Mouse (Mus musculus): ENCODE data around the gene Brinp1.

GRCm38 (mm10) chr4:68922504-68922903 is 31.7 kb downstream of the Brinp1 start:
- TF ChIP-seq RAD21 (IDR thresholded peaks at IDR 0.05; ENCODE audit: low read depth, low read length) (no peak), CTCF (conservative IDR thresholded peaks at IDR 0.05 in 1 of 2, IDR thresholded peaks at IDR 0.05 in 1 of 2; ENCODE audit: low read depth in 2 of 2, low read length in 2 of 2) (no peak), MXI1 (IDR thresholded peaks at IDR 0.05; ENCODE audit: low read depth, low read length) (no peak), RCOR1 (conservative IDR thresholded peaks at IDR 0.05; ENCODE audit: low read depth, low read length) (no peak), HCFC1 (IDR thresholded peaks at IDR 0.05; ENCODE audit: low read depth, low read length) (no peak), ELF1 (IDR thresholded peaks at IDR 0.05; ENCODE audit: low read depth, low read length) (no peak), MAX (IDR thresholded peaks at IDR 0.05; ENCODE audit: low read length) (no peak)

Measured in CH12.LX (cell line).